Mouse (Mus musculus) midbrain, embryonic 11.5 days (tissue): Measurements from ENCODE around the gene Cep112. TPM values are rescaled to one million over a fixed set of nuclear protein-coding genes. Genes with fewer than 3 reads are reported as not detected.

ENCODE experiments used
- ATAC-seq: fragments of 200-750 bp; cut with Nextera tagmentation; 2 replicates; pipeline ENCODE4 v1.8.0; 2017; ENCODE audit warnings: moderate TSS enrichment, moderate library complexity; ENCODE audit not compliant: low FRiP score
- DNase-seq: peaks from one replicate; pipeline ENCODE4 v3.0.0; 2015; ENCODE audit warnings: low spot score; ENCODE audit errors: missing footprints
- H3K27ac ChIP-seq: fragments of 300-500 bp; sonication (generic); 2 replicates; pipeline ENCODE4 v1.5.1; 2014; ENCODE audit warnings: low read depth, low read length
- H3K27me3 ChIP-seq: fragments of 300-500 bp; sonication (generic); 2 replicates; pipeline ENCODE4 v1.6.1; 2014; ENCODE audit warnings: mild to moderate bottlenecking, low read length, moderate library complexity, mixed read lengths; ENCODE audit not compliant: control insufficient read depth, insufficient read depth
- H3K36me3 ChIP-seq: fragments of 300-500 bp; sonication (generic); 2 replicates; pipeline ENCODE4 v1.6.1; 2014; ENCODE audit warnings: mild to moderate bottlenecking, low read length, moderate library complexity, mixed read lengths; ENCODE audit not compliant: control insufficient read depth, insufficient read depth
- H3K4me1 ChIP-seq: fragments of 300-500 bp; sonication (generic); 2 replicates; pipeline ENCODE4 v1.6.1; 2014; ENCODE audit warnings: low read length; ENCODE audit not compliant: control insufficient read depth, insufficient read depth
- H3K4me2 ChIP-seq: fragments of 300-500 bp; sonication (generic); 2 replicates; pipeline ENCODE4 v1.6.1; 2014; ENCODE audit warnings: mild to moderate bottlenecking, moderate library complexity
- H3K4me3 ChIP-seq: fragments of 300-500 bp; sonication (generic); 2 replicates; pipeline ENCODE4 v1.5.1; 2014; ENCODE audit warnings: low read depth, low read length
- H3K9ac ChIP-seq: fragments of 300-500 bp; sonication (generic); 2 replicates; pipeline ENCODE4 v1.6.1; 2014; ENCODE audit warnings: low read length
- H3K9me3 ChIP-seq: fragments of 300-500 bp; sonication (generic); 2 replicates; pipeline ENCODE4 v1.6.1; 2016; ENCODE audit warnings: low read length; ENCODE audit not compliant: control insufficient read depth
- WGBS: fragments of 180-500 bp; shearing (Covaris S2); extraction: QIAGEN DNeasy Blood & Tissue Kit; methylation state at CpG from one replicate; pipeline ENCODE4 v1.1.7; 2014; 5-methylcytosine and 5-hydroxymethylcytosine counted together
- polyA plus RNA-seq: library from polyadenylated mRNA; unstranded; fragments of >200 nt; fragmentation: Nextera tagmentation; extraction: Ambion mirVana; gene quantifications from 2 replicates; pipeline ENCODE4 v1.2.1, GENCODE M21; 2014

Cep112 gene
- polyA plus RNA-seq, 1 experiment from 2014 or later = 21.3 TPM

DNA sequence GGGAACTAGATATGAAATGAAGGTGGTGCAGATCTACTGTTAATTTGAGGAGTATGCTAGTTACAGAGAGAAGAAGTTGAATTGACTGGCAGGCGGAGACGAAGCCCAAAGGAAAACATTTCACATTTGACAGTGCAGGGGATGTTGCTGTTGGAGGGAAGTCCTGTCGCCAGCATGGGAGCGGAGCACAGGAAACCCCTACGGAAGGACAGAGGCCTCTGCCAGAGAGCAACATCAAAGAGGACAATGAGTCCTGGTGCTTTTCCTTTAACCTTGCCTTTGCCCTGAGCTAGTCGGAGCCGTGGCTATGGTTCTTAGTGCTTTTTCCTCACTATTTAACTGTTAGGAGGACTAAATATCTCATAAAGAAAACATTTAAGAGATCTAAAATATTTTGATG, 50.7 kb downstream of the Cep112 start:
- Histone ChIP-seq H3K9ac (no peak overlapping the region), H3K4me3 (no peak overlapping the region), H3K4me2 (no peak overlapping the region), H3K36me3 (no peaks in the 10 kb centered on the region), H3K27me3 (no peaks in the 10 kb centered on the region), H3K9me3 (no peaks in the 10 kb centered on the region), H3K27ac (no peak overlapping the region), H3K4me1 (no peaks in the 10 kb centered on the region)
- 81% methylated on average over 7 of the region's 7 CpGs for WGBS
- ATAC-seq (no peak), DNase-seq (no peak)

DNA sequence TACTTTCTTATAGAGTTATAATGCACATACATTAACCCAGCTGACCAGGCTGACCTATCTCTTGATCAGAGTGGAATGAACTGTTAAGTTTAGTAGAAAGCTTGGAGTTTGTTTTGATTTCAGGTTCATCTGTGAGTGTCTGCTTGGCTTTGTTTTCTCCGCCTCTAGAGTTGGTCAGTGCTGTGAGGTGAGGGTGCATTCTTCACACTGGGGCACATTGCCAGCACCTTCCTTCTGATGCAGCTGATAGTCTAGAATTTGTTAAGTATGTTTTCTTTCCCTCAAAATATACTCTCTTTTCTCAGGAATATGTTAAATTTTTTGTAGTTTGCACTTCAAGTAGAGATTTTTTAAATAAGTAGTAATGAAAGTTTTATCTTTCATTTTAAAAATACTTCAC, 51.2 kb downstream of the Cep112 start:
- ATAC-seq (no peak), DNase-seq (no peak)
- 78% methylated on average over 1 of the region's 1 CpGs for WGBS
- H3K36me3 ChIP-seq = no peaks in the 10 kb centered on the region
- no peak overlapping the region for H3K4me2 ChIP-seq
- H3K4me3 ChIP-seq = no peak overlapping the region
- no peaks in the 10 kb centered on the region for H3K27me3 ChIP-seq
- no peak overlapping the region for H3K9ac ChIP-seq
- H3K27ac ChIP-seq = no peak overlapping the region
- H3K4me1 ChIP-seq = no peaks in the 10 kb centered on the region
- H3K9me3 ChIP-seq = no peaks in the 10 kb centered on the region

DNA sequence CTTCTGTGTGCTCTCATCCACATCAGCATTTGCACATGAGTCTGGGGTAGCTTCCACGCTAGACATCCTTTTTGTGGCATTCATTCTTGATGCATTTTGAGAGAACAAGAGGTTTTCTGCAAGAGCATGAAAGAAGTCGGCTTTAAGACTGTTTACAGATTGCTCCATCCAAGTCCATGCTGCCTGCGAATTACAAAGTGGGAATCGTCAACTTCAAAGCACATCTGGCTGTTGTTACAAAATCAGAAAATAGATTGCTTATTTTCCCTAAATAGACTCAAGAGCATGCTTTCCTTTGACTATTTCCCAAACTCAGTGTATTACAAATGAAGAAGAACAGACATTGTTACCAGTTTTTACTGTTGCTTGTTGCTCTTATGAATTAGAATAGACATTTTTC, 59.0 kb downstream of the Cep112 start:
- DNase-seq (no peak), ATAC-seq (no peak)
- Histone ChIP-seq H3K27ac (no peak overlapping the region), H3K9ac (no peak overlapping the region), H3K27me3 (no peaks in the 10 kb centered on the region), H3K4me2 (no peak overlapping the region), H3K9me3 (no peaks in the 10 kb centered on the region), H3K4me3 (no peak overlapping the region), H3K36me3 (no peaks in the 10 kb centered on the region), H3K4me1 (no peaks in the 10 kb centered on the region)
- 58% methylated on average over 4 of the region's 4 CpGs for WGBS

DNA sequence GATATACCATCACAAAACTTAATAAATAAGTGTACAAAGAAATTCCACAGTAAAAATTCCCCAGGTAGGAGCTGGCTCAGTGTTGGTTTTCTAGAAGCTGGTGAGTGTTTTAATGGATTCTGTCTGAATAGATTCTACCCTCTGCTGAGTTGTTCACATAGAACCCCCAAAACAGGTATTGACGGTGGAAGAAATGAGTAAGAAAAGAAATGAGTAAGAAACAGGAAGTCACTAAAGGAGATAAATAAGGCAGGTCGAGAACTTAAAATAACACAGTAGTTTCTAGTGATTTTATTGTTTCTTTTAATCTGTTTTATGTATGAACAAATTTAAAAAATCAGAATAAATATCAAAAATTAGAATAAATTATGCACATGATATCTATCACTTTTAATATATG, 63.3 kb downstream of the Cep112 start:
- no peaks in the 10 kb centered on the region for H3K36me3 ChIP-seq
- no peak overlapping the region for H3K4me2 ChIP-seq
- no peaks in the 10 kb centered on the region for H3K27me3 ChIP-seq
- no peaks in the 10 kb centered on the region for H3K4me1 ChIP-seq
- DNase-seq = no peak
- WGBS = 83% methylated on average over 2 of the region's 2 CpGs
- no peak for ATAC-seq
- H3K4me3 ChIP-seq = no peak overlapping the region
- H3K27ac ChIP-seq = no peak overlapping the region
- no peak overlapping the region for H3K9ac ChIP-seq
- no peaks in the 10 kb centered on the region for H3K9me3 ChIP-seq

DNA sequence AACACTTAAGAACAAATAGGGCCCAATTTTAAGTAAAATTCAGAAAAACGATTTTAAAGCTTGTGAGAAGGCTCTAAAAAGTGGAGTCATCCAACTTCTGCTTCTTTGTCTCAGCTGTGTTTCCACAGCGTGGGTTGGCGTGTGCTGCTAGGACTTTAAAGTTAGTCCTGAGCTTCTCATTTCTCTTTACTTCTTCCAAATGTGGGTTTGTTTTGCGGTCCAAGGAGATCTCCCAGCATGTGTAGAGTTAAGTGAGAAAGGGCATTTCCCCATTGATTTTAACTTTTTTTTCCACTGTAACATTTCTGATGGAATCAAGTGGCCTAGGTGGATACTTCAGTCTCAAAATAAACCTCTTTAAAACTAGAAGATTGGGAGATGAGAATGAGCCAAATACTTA, 64.9 kb downstream of the Cep112 start:
- 89% methylated on average over 4 of the region's 4 CpGs for WGBS

DNA sequence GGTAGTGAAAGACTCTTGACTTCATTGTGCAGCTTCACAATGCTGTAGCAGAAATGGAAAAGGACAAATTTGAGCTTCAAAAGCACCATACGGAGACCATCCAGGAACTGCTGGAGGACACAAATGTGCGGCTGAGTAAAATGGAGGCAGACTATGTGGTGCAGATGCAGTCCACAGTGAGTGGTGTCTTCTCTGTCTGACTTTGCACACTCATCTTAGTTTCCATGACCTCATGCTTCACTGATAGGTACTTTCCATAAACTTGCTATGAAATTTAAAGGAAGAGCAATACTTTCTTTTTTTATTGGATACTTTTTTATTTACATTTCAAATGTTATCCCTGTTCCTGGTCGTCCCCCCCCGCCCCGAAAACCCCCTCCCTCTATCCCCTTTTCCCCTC, 83.2 kb downstream of the Cep112 start:
- Histone ChIP-seq H3K4me3 (no peak overlapping the region), H3K9me3 (no peaks in the 10 kb centered on the region), H3K27me3 (no peaks in the 10 kb centered on the region), H3K4me2 (no peak overlapping the region), H3K36me3 (no peaks in the 10 kb centered on the region), H3K27ac (no peak overlapping the region), H3K4me1 (no peaks in the 10 kb centered on the region), H3K9ac (no peak overlapping the region)
- WGBS = 91% methylated on average over 5 of the region's 5 CpGs
- DNase-seq = no peak
- ATAC-seq = no peak

More for the DNA sequence above, 64.9 kb downstream of the Cep112 start:
- H3K4me1 ChIP-seq = no peaks in the 10 kb centered on the region
- DNase-seq (no peak), ATAC-seq (no peak)
- H3K9ac ChIP-seq = no peak overlapping the region
- H3K27ac ChIP-seq = no peak overlapping the region
- no peak overlapping the region for H3K4me3 ChIP-seq
- H3K27me3 ChIP-seq = no peaks in the 10 kb centered on the region
- H3K9me3 ChIP-seq = no peaks in the 10 kb centered on the region
- no peak overlapping the region for H3K4me2 ChIP-seq
- H3K36me3 ChIP-seq = no peaks in the 10 kb centered on the region

DNA sequence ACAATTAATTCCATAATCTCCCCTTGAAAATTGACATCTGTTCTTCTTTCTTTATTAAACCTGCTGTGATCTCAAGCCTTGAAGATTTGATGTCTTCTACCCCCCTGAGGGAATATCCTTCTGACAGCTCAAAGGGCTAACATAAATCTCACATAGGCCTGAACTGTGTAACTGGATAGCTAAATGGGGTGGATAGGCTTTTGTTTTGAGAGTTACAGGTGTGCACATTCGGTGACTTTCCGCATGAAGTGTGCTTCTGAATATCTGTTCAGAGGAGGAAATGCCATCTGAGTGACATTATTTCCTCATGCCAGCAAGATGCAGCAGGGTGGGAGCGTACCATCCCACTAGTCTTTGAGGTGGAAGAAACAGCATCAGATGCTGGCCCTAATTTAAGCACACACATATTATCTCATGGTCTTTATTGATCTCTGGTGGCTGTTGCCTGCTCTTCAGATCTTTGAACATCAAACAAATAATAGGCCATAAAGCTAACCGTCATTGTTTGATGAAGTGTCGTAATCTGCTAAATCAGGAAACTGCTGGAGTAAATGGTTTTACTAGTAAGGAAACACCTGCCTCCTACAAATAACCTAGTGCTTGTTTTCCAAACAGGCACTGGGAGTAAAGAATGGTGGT, 102.9 kb downstream of the Cep112 start:
- H3K4me2 ChIP-seq = no peak overlapping the region
- no peak overlapping the region for H3K27ac ChIP-seq
- ATAC-seq (no peak), DNase-seq (no peak)
- H3K4me1 ChIP-seq = no peaks in the 10 kb centered on the region
- no peaks in the 10 kb centered on the region for H3K9me3 ChIP-seq
- no peaks in the 10 kb centered on the region for H3K27me3 ChIP-seq
- no peak overlapping the region for H3K9ac ChIP-seq
- H3K36me3 ChIP-seq = no peaks in the 10 kb centered on the region
- WGBS = 70% methylated on average over 5 of the region's 5 CpGs
- no peak overlapping the region for H3K4me3 ChIP-seq

DNA sequence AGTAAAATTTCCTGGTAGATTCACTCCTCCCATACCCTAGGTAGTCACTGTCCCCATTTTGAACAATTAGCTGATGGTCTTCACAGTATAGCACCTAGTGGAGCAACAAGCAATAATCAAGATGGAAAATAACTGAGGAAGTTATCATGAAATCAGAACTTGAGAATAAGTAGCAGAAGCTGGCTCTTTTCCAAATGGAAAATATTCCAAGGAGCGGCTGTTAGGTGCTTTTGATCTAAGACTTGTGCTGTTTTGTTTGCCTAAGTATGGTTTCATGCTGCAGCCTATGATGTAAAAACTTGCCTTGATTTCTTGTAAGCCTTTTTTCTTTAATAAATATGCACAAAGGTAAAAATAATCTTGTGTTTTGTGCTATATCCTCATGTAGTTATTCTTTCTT, 107.9 kb downstream of the Cep112 start:
- no peaks in the 10 kb centered on the region for H3K4me1 ChIP-seq
- no peak overlapping the region for H3K4me3 ChIP-seq
- DNase-seq (no peak), ATAC-seq (no peak)
- H3K9me3 ChIP-seq = no peaks in the 10 kb centered on the region
- H3K27ac ChIP-seq = no peak overlapping the region
- 92% methylated on average over 1 of the region's 1 CpGs for WGBS
- H3K9ac ChIP-seq = no peak overlapping the region
- no peaks in the 10 kb centered on the region for H3K36me3 ChIP-seq
- H3K27me3 ChIP-seq = no peaks in the 10 kb centered on the region
- no peak overlapping the region for H3K4me2 ChIP-seq

DNA sequence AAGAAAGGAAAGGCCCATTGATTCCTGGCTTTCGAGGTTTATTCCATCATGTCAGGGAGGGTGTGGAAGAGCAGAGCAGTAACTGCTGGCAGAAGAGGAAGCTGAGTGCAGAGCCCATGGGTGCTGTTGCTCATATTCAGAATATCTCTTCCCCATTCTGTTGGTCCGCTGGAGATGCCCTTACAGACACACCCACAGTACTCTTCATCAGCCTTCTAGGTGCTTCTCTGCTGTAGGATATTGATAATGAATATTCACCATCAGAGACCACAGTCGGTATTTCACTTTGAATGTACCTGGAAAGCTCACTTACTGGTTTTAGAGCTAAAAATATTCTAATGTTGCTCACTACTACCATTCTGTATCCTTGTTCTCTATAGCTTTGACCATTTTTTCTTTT, 109.0 kb downstream of the Cep112 start:
- 91% methylated on average over 3 of the region's 3 CpGs for WGBS
- Histone ChIP-seq H3K4me2 (no peak overlapping the region), H3K36me3 (no peaks in the 10 kb centered on the region), H3K27ac (no peak overlapping the region), H3K4me3 (no peak overlapping the region), H3K9me3 (no peaks in the 10 kb centered on the region), H3K9ac (no peak overlapping the region), H3K4me1 (no peaks in the 10 kb centered on the region), H3K27me3 (no peaks in the 10 kb centered on the region)
- ATAC-seq = no peak
- DNase-seq = no peak
